Mouse (Mus musculus) testis, adult 2 months (tissue): ENCODE measurements around the gene Magea10. TPM values are rescaled to one million over a fixed set of nuclear protein-coding genes. Genes with fewer than 3 reads are reported as not detected.

ENCODE experiments used
- H3K27ac ChIP-seq: fragments of 200-500 bp; 2 replicates; pipeline ENCODE4 v1.5.1; 2012; ENCODE audit warnings: low read depth, low read length; ENCODE audit not compliant: control insufficient read depth, insufficient read depth
- H3K27me3 ChIP-seq: fragments of 200-500 bp; 2 replicates; pipeline ENCODE4 v1.6.1; 2012; ENCODE audit warnings: mild to moderate bottlenecking, low read length, moderate library complexity; ENCODE audit not compliant: control insufficient read depth, insufficient read depth
- H3K36me3 ChIP-seq: fragments of 200-500 bp; 2 replicates; pipeline ENCODE4 v1.6.1; 2012; ENCODE audit warnings: mild to moderate bottlenecking, low read length; ENCODE audit not compliant: control insufficient read depth, insufficient read depth
- H3K4me1 ChIP-seq: fragments of 200-500 bp; 2 replicates; pipeline ENCODE4 v1.6.1; 2012; ENCODE audit warnings: low read length; ENCODE audit not compliant: control insufficient read depth, insufficient read depth
- H3K4me3 ChIP-seq: fragments of 200-500 bp; 2 replicates; pipeline ENCODE4 v1.5.1; 2012; ENCODE audit warnings: low read depth, mild to moderate bottlenecking, low read length, moderate library complexity, mixed read lengths; ENCODE audit not compliant: control insufficient read depth
- CTCF ChIP-seq: fragments of 200-500 bp; IDR thresholded peaks from 2 replicates; pipeline ENCODE4 v1.5.1; 2012; ENCODE audit warnings: low read depth, mild to moderate bottlenecking, inconsistent platforms, low read length, moderate library complexity; ENCODE audit not compliant: control insufficient read depth, insufficient read depth, insufficient replicate concordance
- POLR2A ChIP-seq: fragments of 200-500 bp; IDR thresholded peaks from 2 replicates; pipeline ENCODE4 v1.6.1; 2012; ENCODE audit warnings: low read depth, mild to moderate bottlenecking, inconsistent platforms, low read length, moderate library complexity; ENCODE audit not compliant: control insufficient read depth
- polyA plus RNA-seq: library from polyadenylated mRNA; depleted of rRNA; stranded (reverse); fragments of >200 nt; gene quantifications from 2 replicates; pipeline ENCODE4 v1.2.3, GENCODE M21; 2012; rRNA removed

The Magea10 gene
- 1.1 and 1.5 TPM in 2 replicates for polyA plus RNA-seq

DNA sequence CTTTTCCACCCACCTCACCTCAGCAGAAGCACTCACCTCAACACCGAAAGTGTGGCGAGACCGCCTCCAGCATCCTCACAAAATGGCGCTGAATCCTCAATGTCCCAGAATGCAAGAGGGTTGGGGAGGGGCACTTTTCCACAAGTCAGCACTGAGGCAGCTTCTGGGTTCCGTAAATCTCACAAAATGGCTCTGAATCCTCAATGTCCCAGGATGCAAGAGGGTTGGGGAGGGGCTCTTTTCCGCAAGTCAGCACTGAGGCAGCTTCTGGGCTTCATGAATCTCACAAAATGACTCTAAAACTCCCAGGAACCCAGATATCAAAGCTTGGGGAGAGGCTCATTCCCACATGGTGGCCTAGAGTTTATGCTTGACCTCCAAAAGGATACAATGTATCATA lies at the start of gene Magea10:
TSS of gene Magea10 (minus strand) at position 101 of the 400 bp plus-strand sequence.
- TF ChIP-seq POLR2A (no peak), CTCF (no peak)
- Histone ChIP-seq H3K4me3 (peak within 1 kb of the TSS; percentile 49), H3K36me3 (no peaks in the 10 kb centered on the region), H3K27ac (no peak within 1 kb of the TSS), H3K4me1 (no peaks in the 10 kb centered on the region), H3K27me3 (no peaks in the 10 kb centered on the region)

DNA sequence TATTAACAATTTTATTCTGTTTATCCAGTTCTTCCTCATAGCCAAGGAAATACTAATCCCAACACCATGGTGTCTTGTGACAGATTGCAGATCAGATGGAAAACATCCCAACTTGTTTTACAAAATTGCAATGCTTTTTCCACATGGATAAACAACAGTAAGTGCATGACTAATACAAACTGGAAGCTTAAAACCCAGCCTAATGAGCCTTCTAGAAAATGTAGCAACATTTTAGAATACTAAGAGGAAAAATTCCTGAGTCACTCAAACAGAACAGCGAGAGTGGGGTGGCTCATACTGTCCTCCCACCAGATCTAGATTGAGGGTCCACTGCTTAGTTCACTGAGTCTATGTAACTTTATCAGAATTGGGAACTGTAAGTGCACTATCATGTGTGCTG lies 4.7 kb downstream of the Magea10 start:
- no peak overlapping the region for H3K27ac ChIP-seq
- TF ChIP-seq POLR2A (no peak), CTCF (no peak)
- H3K27me3 ChIP-seq = no peaks in the 10 kb centered on the region
- no peaks in the 10 kb centered on the region for H3K4me1 ChIP-seq
- no peaks in the 10 kb centered on the region for H3K36me3 ChIP-seq
- H3K4me3 ChIP-seq = no peak overlapping the region

Other genes with a start within 250 kb of the Magea10 start
- 1.2 and 1.3 TPM in 2 replicates for gene Magea4, start 164.8 kb downstream of the Magea10 start, polyA plus RNA-seq
- gene Gabre, start 112.1 kb downstream of the Magea10 start, polyA plus RNA-seq = 0.25 and 0.28 TPM in 2 replicates